Mouse (Mus musculus) hindlimb bud, embryonic 11.5 days (tissue): ENCODE measurements at regions not wholly inside any gene's neighbourhood (a gene's known extent, or its start where the extent isn't known, plus 50 kb on each side); places are given as distances from the start of the nearest gene placed in this dataset.

Experiments
- DNase-seq: peaks from one replicate; pipeline ENCODE4 v3.0.0-alpha.2; 2012; ENCODE audit warnings: low read depth, low spot score; ENCODE audit errors: extremely low spot score

GRCm38 (mm10) chr15:97578046-97578445 is 127.6 kb downstream of the Rpap3 start:
- no peak for DNase-seq

GRCm38 (mm10) chr15:97577196-97577595 is 128.4 kb downstream of the Rpap3 start:
- no peak for DNase-seq

- no peak for DNase-seq
Measured at GRCm38 (mm10) chr15:97572639-97573038, 133.0 kb downstream of the Rpap3 start.

GRCm38 (mm10) chr15:97571885-97572284 is 133.7 kb downstream of the Rpap3 start:
- DNase-seq = no peak

- no peak for DNase-seq
Measured at GRCm38 (mm10) chr15:97560096-97560495, 145.5 kb downstream of the Rpap3 start.

- DNase-seq = no peak
Measured at GRCm38 (mm10) chr15:97558725-97559124, 146.9 kb downstream of the Rpap3 start.

- no peak for DNase-seq
Measured at GRCm38 (mm10) chr15:97548354-97548753, 157.3 kb downstream of the Rpap3 start.

GRCm38 (mm10) chr15:97545034-97545433 is 160.6 kb downstream of the Rpap3 start:
- DNase-seq = no peak

- no peak for DNase-seq
Measured at GRCm38 (mm10) chr15:97541646-97542045, 164.0 kb downstream of the Rpap3 start.

- no peak for DNase-seq
Measured at GRCm38 (mm10) chr15:97536145-97536544, 169.5 kb downstream of the Rpap3 start.

- no peak for DNase-seq
Measured at GRCm38 (mm10) chr15:97534878-97535277, 170.7 kb downstream of the Rpap3 start.

GRCm38 (mm10) chr15:97533553-97534291 is 171.9 kb downstream of the Rpap3 start:
- DNase-seq = no peak

- no peak for DNase-seq
Measured at GRCm38 (mm10) chr15:97532346-97532910, 173.2 kb downstream of the Rpap3 start.

- DNase-seq = no peak
Measured at GRCm38 (mm10) chr15:97528291-97529050, 177.2 kb downstream of the Rpap3 start.

- no peak for DNase-seq
Measured at GRCm38 (mm10) chr15:97520395-97520794, 185.2 kb downstream of the Rpap3 start.

- DNase-seq = no peak
Measured at GRCm38 (mm10) chr15:97519919-97520345, 185.7 kb downstream of the Rpap3 start.

- no peak for DNase-seq
Measured at GRCm38 (mm10) chr15:97517926-97518325, 187.7 kb downstream of the Rpap3 start.

GRCm38 (mm10) chr15:97517188-97517587 is 188.4 kb downstream of the Rpap3 start:
- no peak for DNase-seq

GRCm38 (mm10) chr15:97515773-97516172 is 189.9 kb downstream of the Rpap3 start:
- no peak for DNase-seq

GRCm38 (mm10) chr15:97507656-97508306 is 197.8 kb downstream of the Rpap3 start:
- no peak for DNase-seq

- DNase-seq = no peak
Measured at GRCm38 (mm10) chr15:97507176-97507575, 198.4 kb downstream of the Rpap3 start.
